Mouse (Mus musculus) liver, postnatal 0 days (tissue): ENCODE measurements around the gene Setdb2.

Experiments
- CTCF ChIP-seq: sonication (generic); IDR thresholded peaks from 2 replicates; pipeline ENCODE4 v1.5.1; 2016; ENCODE audit warnings: antibody characterized with exemption, low read depth
- EP300 ChIP-seq: IDR thresholded peaks from 2 replicates; pipeline ENCODE4 v1.6.1; 2016; ENCODE audit warnings: antibody characterized with exemption, low read depth, mild to moderate bottlenecking

GRCm38 (mm10) chr14:59370348-59371068, 70.2 kb downstream of the Setdb2 start:
- no peak for TF ChIP-seq CTCF
- no peak for TF ChIP-seq EP300
